ENCODE assay signal across 20 mouse cellular contexts in the genomic region with DNA sequence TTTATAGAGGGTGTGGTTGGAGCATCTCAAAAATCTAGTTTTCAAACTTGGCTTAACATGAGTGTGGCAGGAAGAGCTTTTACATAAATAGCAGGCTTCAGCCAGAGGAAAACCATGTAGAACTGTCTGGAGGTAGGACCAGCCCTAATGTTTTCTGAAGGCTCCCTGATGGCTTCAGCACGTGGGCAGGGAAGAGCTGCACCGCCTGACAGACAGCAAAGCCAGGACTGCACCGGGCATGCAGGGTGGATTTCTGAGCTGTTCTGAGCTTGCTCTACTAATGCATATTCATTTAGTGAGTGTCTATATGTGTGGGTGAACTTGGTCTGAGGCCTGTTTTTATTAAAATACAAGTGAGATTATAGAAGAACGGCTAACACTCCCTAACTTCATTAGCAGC.
DNase-seq lines count a peak whose midpoint lies in the region; ATAC-seq and TF ChIP-seq lines count a peak whose summit lies in the region.
"Had no signal": no experiment of that assay in that cellular context is flagged by ENCODE, and none has a peak within 500 bp of the region (broad histone marks: within the 10 kb centered on the region; RNA-seq: fewer than 3 reads in every experiment).

No protein-coding gene starts in this region.

- 53% methylated on average over 4 of the region's 4 CpGs for WGBS in hindbrain, embryonic 15.5 days
- WGBS in hindbrain, embryonic 11.5 days, result 69% methylated on average over 4 of the region's 4 CpGs
- WGBS in midbrain, postnatal 0 days, result 35% methylated on average over 4 of the region's 4 CpGs
- 31% methylated on average over 4 of the region's 4 CpGs for WGBS in midbrain, embryonic 16.5 days

- H3K27me3 ChIP-seq in hindbrain, embryonic 15.5 days, result no peaks in the 10 kb centered on the region
- H3K27me3 ChIP-seq in hindbrain, embryonic 11.5 days (ENCODE audit: control insufficient read depth, insufficient read depth, low read length), result no peaks in the 10 kb centered on the region
- H3K27me3 ChIP-seq in midbrain, postnatal 0 days (ENCODE audit: insufficient read depth, low read length), result no peaks in the 10 kb centered on the region
- no peaks in the 10 kb centered on the region for H3K27me3 ChIP-seq in midbrain, embryonic 16.5 days (ENCODE audit: control insufficient read depth, insufficient read depth, low read depth, low read length)
- H3K27me3 ChIP-seq: megakaryocyte, embryonic 14.5 days; stomach, embryonic 15.5 days had no signal

- peak overlapping the region; percentile 63; the same call in 1 of the 2 replicates for H3K27ac ChIP-seq in hindbrain, embryonic 15.5 days (replicated peaks)
- H3K27ac ChIP-seq in hindbrain, embryonic 11.5 days (ENCODE audit: low read depth, low read length), result no peak overlapping the region
- H3K27ac ChIP-seq in midbrain, postnatal 0 days (ENCODE audit: low read depth, low read length), result peak overlapping the region; percentile 44; the same call in 1 of the 2 replicates
- H3K27ac ChIP-seq in midbrain, embryonic 16.5 days (ENCODE audit: low read length), result no peak overlapping the region; the same call in 1 of the 2 replicates
- H3K27ac ChIP-seq: heart, adult 2 months; stomach, embryonic 15.5 days had no signal

- H3K9ac ChIP-seq in hindbrain, embryonic 15.5 days, result no peak overlapping the region
- no peak overlapping the region for H3K9ac ChIP-seq in hindbrain, embryonic 11.5 days (ENCODE audit: low read depth, low read length)
- no peak overlapping the region for H3K9ac ChIP-seq in midbrain, postnatal 0 days (replicated peaks; ENCODE audit: low read length, poor library complexity, severe bottlenecking)
- no peak overlapping the region for H3K9ac ChIP-seq in midbrain, embryonic 16.5 days (ENCODE audit: low read depth, low read length)
- H3K9ac ChIP-seq: stomach, embryonic 15.5 days had no signal

- no peak for TF ChIP-seq CTCF in midbrain, postnatal 0 days (IDR thresholded peaks at IDR 0.05)
- TF ChIP-seq CTCF in brain, embryonic 14.5 days (IDR thresholded peaks at IDR 0.05; ENCODE audit: borderline replicate concordance, extremely low read depth, insufficient read depth, insufficient read length), result no peak

- H3K36me3 ChIP-seq in hindbrain, embryonic 15.5 days, result no peaks in the 10 kb centered on the region
- no peaks in the 10 kb centered on the region for H3K36me3 ChIP-seq in hindbrain, embryonic 11.5 days (ENCODE audit: control insufficient read depth, insufficient read depth, low read length)
- H3K36me3 ChIP-seq in midbrain, postnatal 0 days (ENCODE audit: insufficient read depth, low read length), result no peaks in the 10 kb centered on the region
- H3K36me3 ChIP-seq in midbrain, embryonic 16.5 days (ENCODE audit: control insufficient read depth, insufficient read depth, low read length), result no peaks in the 10 kb centered on the region
- H3K36me3 ChIP-seq: stomach, embryonic 15.5 days had no signal

- no peak for ATAC-seq in hindbrain, embryonic 15.5 days (ENCODE audit: low FRiP score, low read depth)
- no peak for ATAC-seq in hindbrain, embryonic 11.5 days (ENCODE audit: low FRiP score)
- no peak for ATAC-seq in midbrain, postnatal 0 days (ENCODE audit: low FRiP score)
- no peak for ATAC-seq in midbrain, embryonic 16.5 days
- ATAC-seq: forebrain, embryonic 16.5 days; inflammation-experienced regulatory T-cells, adult 6 months had no signal

- no peak for TF ChIP-seq POLR2A in brain, embryonic 14.5 days (IDR thresholded peaks at IDR 0.05; ENCODE audit: borderline replicate concordance, extremely low read depth, insufficient read depth, insufficient read length, poor library complexity, severe bottlenecking)

- H3K4me1 ChIP-seq in hindbrain, embryonic 15.5 days (replicated peaks), result peaks cover 21% of the 10 kb centered on the region
- no peaks in the 10 kb centered on the region for H3K4me1 ChIP-seq in hindbrain, embryonic 11.5 days (replicated peaks; ENCODE audit: control insufficient read depth, insufficient read depth, low read length)
- H3K4me1 ChIP-seq in midbrain, postnatal 0 days (ENCODE audit: insufficient read depth, low read length), result peaks cover 11% of the 10 kb centered on the region; the same call in 1 of the 2 replicates
- H3K4me1 ChIP-seq in midbrain, embryonic 16.5 days (ENCODE audit: control insufficient read depth, insufficient read depth, low read length), result peaks cover 16% of the 10 kb centered on the region
- H3K4me1 ChIP-seq: megakaryocyte, embryonic 14.5 days had no signal

- H3K9me3 ChIP-seq in hindbrain, embryonic 15.5 days, result no peaks in the 10 kb centered on the region
- no peaks in the 10 kb centered on the region for H3K9me3 ChIP-seq in hindbrain, embryonic 11.5 days (ENCODE audit: control insufficient read depth, low read length)
- H3K9me3 ChIP-seq in midbrain, postnatal 0 days (ENCODE audit: low read length), result no peaks in the 10 kb centered on the region
- H3K9me3 ChIP-seq in midbrain, embryonic 16.5 days (replicated peaks; ENCODE audit: control insufficient read depth, low read length, poor library complexity, severe bottlenecking), result no peaks in the 10 kb centered on the region
- H3K9me3 ChIP-seq: stomach, embryonic 15.5 days had no signal

- no peak for DNase-seq in hindbrain, embryonic 11.5 days (ENCODE audit: low spot score)
- DNase-seq in midbrain, postnatal 0 days (ENCODE audit: low spot score), result no peak
- DNase-seq in brain, embryonic 14.5 days (ENCODE audit: low read depth), result peak; percentile 18
- DNase-seq in telencephalon, adult 2 months (ENCODE audit: low read depth, low spot score), result peak; percentile 58
- DNase-seq in ovary, postnatal 10 days (ENCODE audit: low spot score), result no peak
- DNase-seq: adrenal gland, adult 2 months; cerebellum, postnatal 10 days; embryo, embryonic 11 days; heart, adult 2 months; heart, postnatal 36 days; kidney, adult 2 months; kidney, postnatal 14 days; lung, adult 18-20 months had no signal

- H3K4me2 ChIP-seq in hindbrain, embryonic 15.5 days, result no peak overlapping the region
- H3K4me2 ChIP-seq in hindbrain, embryonic 11.5 days (replicated peaks; ENCODE audit: low read depth, low read length), result no peak overlapping the region
- no peak overlapping the region for H3K4me2 ChIP-seq in midbrain, postnatal 0 days (ENCODE audit: low read depth, low read length, poor library complexity, severe bottlenecking)
- no peak overlapping the region for H3K4me2 ChIP-seq in midbrain, embryonic 16.5 days (ENCODE audit: low read length)
- H3K4me2 ChIP-seq: liver, embryonic 11.5 days; stomach, embryonic 15.5 days had no signal

- no peak overlapping the region for H3K4me3 ChIP-seq in hindbrain, embryonic 15.5 days
- H3K4me3 ChIP-seq in hindbrain, embryonic 11.5 days (ENCODE audit: low read depth, low read length), result no peak overlapping the region
- H3K4me3 ChIP-seq in midbrain, postnatal 0 days (ENCODE audit: low read depth, low read length), result no peak overlapping the region
- no peak overlapping the region for H3K4me3 ChIP-seq in midbrain, embryonic 16.5 days (ENCODE audit: low read depth, low read length)
- H3K4me3 ChIP-seq: heart, adult 2 months; megakaryocyte, embryonic 14.5 days; stomach, embryonic 15.5 days had no signal

Comparison
In these comparisons a context has a peak if more than half of its experiments do, and no peak if none do; other contexts are left out.
1. H3K27ac ChIP-seq: peak in hindbrain, embryonic 15.5 days (single experiment) and midbrain, postnatal 0 days (single experiment); none in hindbrain, embryonic 11.5 days (single experiment) and midbrain, embryonic 16.5 days (single experiment).
2. DNase-seq: peak in brain, embryonic 14.5 days (single experiment) and telencephalon, adult 2 months (single experiment); none in hindbrain, embryonic 11.5 days (single experiment), midbrain, postnatal 0 days (single experiment) and ovary, postnatal 10 days (single experiment).